Mouse (Mus musculus) ES-E14 (cell line): ENCODE measurements around the gene Nr2f1. TPM values are rescaled to one million over a fixed set of nuclear protein-coding genes. Genes with fewer than 3 reads are reported as not detected.
A peak's percentile ranks its signal among the peaks of the same experiment; 100 is the strongest.

Experiments
- DNase-seq: peaks from one replicate; pipeline ENCODE4 v3.0.0-alpha.2; 2013; ENCODE audit warnings: low read depth, low spot score
- H3K27ac ChIP-seq: 2 replicates; pipeline ENCODE4 v1.5.1; 2012; ENCODE audit warnings: low read depth, mild to moderate bottlenecking, low read length, moderate library complexity, mixed read lengths; ENCODE audit not compliant: poor library complexity, insufficient read depth, severe bottlenecking
- H3K36me3 ChIP-seq: 2 replicates; pipeline ENCODE4 v1.6.1; 2012; ENCODE audit warnings: mild to moderate bottlenecking, low read length, moderate library complexity, mixed read lengths; ENCODE audit not compliant: control insufficient read depth, poor library complexity, insufficient read depth, severe bottlenecking
- H3K4me1 ChIP-seq, 2 experiments: fragments of 150-350 bp in 1 of 2; sonication (generic) in 1 of 2; 2 replicates each; pipeline ENCODE4 v1.6.1; 2012; ENCODE audit warnings: low read length in 2 of 2, mild to moderate bottlenecking in 1 of 2, mixed read lengths in 1 of 2; ENCODE audit not compliant: control insufficient read depth in 2 of 2, insufficient read depth in 2 of 2, poor library complexity in 1 of 2
- H3K4me3 ChIP-seq, 2 experiments: fragments of 150-350 bp in 1 of 2; sonication (generic) in 1 of 2; 2 replicates each; pipeline ENCODE4 v1.5.1; 2012; ENCODE audit warnings: low read length in 2 of 2, low read depth in 1 of 2, mild to moderate bottlenecking in 1 of 2, mixed read lengths in 1 of 2; ENCODE audit not compliant: insufficient read depth in 1 of 2, poor library complexity in 1 of 2, severe bottlenecking in 1 of 2
- H3K9ac ChIP-seq: 2 replicates; pipeline ENCODE4 v1.6.1; 2012; ENCODE audit warnings: low read depth, mild to moderate bottlenecking, low read length, mixed read lengths; ENCODE audit not compliant: poor library complexity, insufficient read depth, severe bottlenecking
- H3K9me3 ChIP-seq: fragments of 150-350 bp; sonication (generic); 2 replicates; pipeline ENCODE4 v1.6.1; 2012; ENCODE audit warnings: low read depth, mild to moderate bottlenecking, low read length; ENCODE audit not compliant: control insufficient read depth, insufficient read depth
- CHD2 ChIP-seq: IDR thresholded peaks from 2 replicates; pipeline ENCODE4 v1.6.1; 2014; ENCODE audit warnings: mild to moderate bottlenecking, low read depth, low read length, inconsistent platforms
- HCFC1 ChIP-seq: IDR thresholded peaks from 2 replicates; pipeline ENCODE4 v1.6.1; 2012; ENCODE audit warnings: low read length, inconsistent platforms, borderline replicate concordance; ENCODE audit not compliant: insufficient read depth
- MAFK ChIP-seq: IDR thresholded peaks from 2 replicates; pipeline ENCODE4 v1.6.1; 2014; ENCODE audit warnings: mild to moderate bottlenecking, low read depth, low read length, inconsistent platforms; ENCODE audit not compliant: insufficient read depth
- ZC3H11A ChIP-seq: IDR thresholded peaks from 2 replicates; pipeline ENCODE4 v1.6.1; 2012; ENCODE audit warnings: low read depth, mild to moderate bottlenecking, inconsistent platforms, low read length, borderline replicate concordance
- ZNF384 ChIP-seq: IDR thresholded peaks from 2 replicates; pipeline ENCODE4 v1.6.1; 2012; ENCODE audit warnings: low read depth, low read length, inconsistent platforms
- in situ Hi-C, 2 experiments: fragments of 600-800 bp; cut with MboI; formaldehyde crosslinking; loops; one replicate each; pipeline ENCODE4 v1.15.1; 2025; ENCODE audit warnings: low sequenced_read_pairs in 2 of 2, inconsistent platforms in 1 of 2; ENCODE audit not compliant: unreplicated experiment in 2 of 2
- total RNA-seq: library from RNA; depleted of rRNA; stranded (reverse); fragments of 300-350 nt; gene quantifications from 2 replicates; pipeline ENCODE4 v1.2.3, GENCODE M21; 2012

Nr2f1 gene
- total RNA-seq, 1 experiment, result 1.9 TPM

GRCm38 (mm10) chr13:78209611-78210028 is 10.1 kb upstream of the Nr2f1 start:
- in situ Hi-C loops, result no loop called here
- no peak for DNase-seq
- TF ChIP-seq HCFC1 (no peak), CHD2 (no peak), MAFK (no peak), ZC3H11A (no peak), ZNF384 (no peak)
- Histone ChIP-seq H3K4me1 (no peaks in the 10 kb centered on the region), H3K9ac (no peak overlapping the region), H3K4me3 (peak overlapping the region in 1 of 2 experiments; percentile 3; a peak in 2 of 4 replicates), H3K36me3 (no peaks in the 10 kb centered on the region), H3K27ac (no peak overlapping the region), H3K9me3 (no peaks in the 10 kb centered on the region)

- H3K36me3 ChIP-seq, result no peaks in the 10 kb centered on the region
- no peaks in the 10 kb centered on the region for H3K9me3 ChIP-seq
- TF ChIP-seq CHD2, result no peak
- TF ChIP-seq ZNF384, result no peak
- no peak for TF ChIP-seq MAFK
- no peak for TF ChIP-seq ZC3H11A
- no peak for TF ChIP-seq HCFC1
- no peaks in the 10 kb centered on the region for H3K4me1 ChIP-seq
- no peak overlapping the region for H3K9ac ChIP-seq
- DNase-seq, result no peak
- H3K27ac ChIP-seq, result no peak overlapping the region
- H3K4me3 ChIP-seq, result no peak overlapping the region
- in situ Hi-C loops, result no loop called here
These were observed 9.3 kb upstream of the Nr2f1 start for GRCm38 (mm10) chr13:78208689-78209410.

- Histone ChIP-seq H3K9ac (no peak overlapping the region), H3K36me3 (no peaks in the 10 kb centered on the region), H3K27ac (no peak overlapping the region), H3K4me1 (no peaks in the 10 kb centered on the region), H3K4me3 (no peak overlapping the region), H3K9me3 (no peaks in the 10 kb centered on the region)
- in situ Hi-C loops, result no loop called here
- DNase-seq, result no peak
- TF ChIP-seq CHD2, result no peak
- no peak for TF ChIP-seq ZNF384
- no peak for TF ChIP-seq ZC3H11A
- TF ChIP-seq MAFK, result no peak
- TF ChIP-seq HCFC1, result no peak
These were observed 8.5 kb upstream of the Nr2f1 start for GRCm38 (mm10) chr13:78207796-78208645.

GRCm38 (mm10) chr13:78206891-78207430 is 7.4 kb upstream of the Nr2f1 start:
- Histone ChIP-seq H3K27ac (no peak overlapping the region), H3K4me1 (peaks cover 0 to 3% of the 10 kb centered on the region in 2 experiments; a peak in 1 of 4 replicates), H3K9ac (no peak overlapping the region), H3K4me3 (no peak overlapping the region), H3K36me3 (no peaks in the 10 kb centered on the region), H3K9me3 (no peaks in the 10 kb centered on the region)
- TF ChIP-seq ZC3H11A (no peak), ZNF384 (no peak), CHD2 (no peak), HCFC1 (no peak), MAFK (no peak)
- in situ Hi-C loops, result no loop called here
- no peak for DNase-seq
